Mouse (Mus musculus) limb, embryonic 10.5 days (tissue): ENCODE results near the gene Hdgfl3. TPM values are rescaled to one million over a fixed set of nuclear protein-coding genes. Genes with fewer than 3 reads are reported as not detected.
"Not testable (repeated sequence)": the region's sequence is repeated elsewhere in the genome, so short reads cannot be mapped to it uniquely, and the experiment has no call there.

Experiments used
- DNase-seq: peaks from one replicate; pipeline ENCODE4 v3.0.0-alpha.2; 2017; ENCODE audit warnings: low spot score
- H3K27ac ChIP-seq: fragments of 300-500 bp; sonication (generic); 2 replicates; pipeline ENCODE4 v1.5.1; 2016; ENCODE audit warnings: mild to moderate bottlenecking
- H3K27me3 ChIP-seq: fragments of 300-500 bp; sonication (generic); 2 replicates; pipeline ENCODE4 v1.6.1; 2016; ENCODE audit warnings: low read depth, mild to moderate bottlenecking; ENCODE audit not compliant: poor library complexity, severe bottlenecking
- H3K36me3 ChIP-seq: fragments of 300-500 bp; sonication (generic); 2 replicates; pipeline ENCODE4 v1.6.1; 2016; ENCODE audit warnings: mild to moderate bottlenecking, moderate library complexity
- H3K4me1 ChIP-seq: fragments of 300-500 bp; sonication (generic); 2 replicates; pipeline ENCODE4 v1.6.1; 2016
- H3K4me3 ChIP-seq: fragments of 300-500 bp; sonication (generic); 2 replicates; pipeline ENCODE4 v1.5.1; 2016; ENCODE audit warnings: mild to moderate bottlenecking, moderate library complexity
- H3K9me3 ChIP-seq: fragments of 300-500 bp; sonication (generic); replicated peaks from 2 replicates; pipeline ENCODE4 v1.6.1; 2016; ENCODE audit warnings: mild to moderate bottlenecking
- WGBS: fragments of 180-500 bp; shearing (Covaris S2); methylation state at CpG from one replicate; pipeline ENCODE4 v1.1.7; 2016; 5-methylcytosine and 5-hydroxymethylcytosine counted together
- polyA plus RNA-seq: library from polyadenylated mRNA; unstranded; fragments of >200 nt; fragmentation: Nextera tagmentation; extraction: Ambion mirVana; gene quantifications from 2 replicates; pipeline ENCODE4 v1.2.1, GENCODE M21; 2016

The Hdgfl3 gene
- polyA plus RNA-seq, 1 experiment from 2014 or later, result 29.8 TPM

- H3K27me3 ChIP-seq, result no peaks in the 10 kb centered on the region
- peaks cover 35% of the 10 kb centered on the region for H3K4me1 ChIP-seq
- H3K27ac ChIP-seq, result no peak overlapping the region
- DNase-seq, result no peak
- 52% methylated on average over 8 of the region's 8 CpGs for WGBS
- H3K9me3 ChIP-seq, result no peaks in the 10 kb centered on the region
- H3K36me3 ChIP-seq, result no peaks in the 10 kb centered on the region
- H3K4me3 ChIP-seq, result no peak overlapping the region
These were observed 87.3 kb downstream of the Hdgfl3 start for GRCm38 (mm10) chr7:81847010-81847409.

DNA sequence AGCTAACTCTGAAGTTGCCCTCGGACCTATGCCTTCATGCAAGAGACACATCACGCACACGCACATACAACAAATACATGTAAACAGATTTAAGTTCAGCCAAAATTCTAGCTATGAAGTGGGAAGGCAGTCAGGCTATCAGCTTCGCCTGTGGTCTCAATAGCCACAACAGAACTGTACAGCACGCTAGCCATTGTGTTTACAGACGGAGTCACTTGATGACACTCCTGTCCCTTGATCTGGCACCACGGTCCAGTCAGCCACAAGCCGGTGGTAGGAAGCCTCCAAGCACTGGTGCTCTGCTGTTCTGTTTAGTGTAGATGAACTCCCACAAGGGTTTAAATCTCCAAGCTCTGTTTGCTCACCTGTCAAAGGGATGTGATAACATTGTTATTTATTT lies 88.3 kb downstream of the Hdgfl3 start:
- H3K27ac ChIP-seq, result no peak overlapping the region

GRCm38 (mm10) chr7:81845313-81845712 lies 89.0 kb downstream of the Hdgfl3 start:
- 76% methylated on average over 3 of the region's 3 CpGs for WGBS
- Histone ChIP-seq H3K27ac (no peak overlapping the region), H3K36me3 (no peaks in the 10 kb centered on the region), H3K4me1 (peaks cover 35% of the 10 kb centered on the region), H3K4me3 (no peak overlapping the region), H3K27me3 (no peaks in the 10 kb centered on the region), H3K9me3 (no peaks in the 10 kb centered on the region)
- DNase-seq, result no peak

More for the DNA sequence above, 88.3 kb downstream of the Hdgfl3 start:
- Histone ChIP-seq H3K4me1 (peaks cover 35% of the 10 kb centered on the region), H3K36me3 (no peaks in the 10 kb centered on the region), H3K4me3 (no peak overlapping the region), H3K27me3 (no peaks in the 10 kb centered on the region), H3K9me3 (no peaks in the 10 kb centered on the region)
- WGBS, result 81% methylated on average over 8 of the region's 8 CpGs
- DNase-seq, result no peak

DNA sequence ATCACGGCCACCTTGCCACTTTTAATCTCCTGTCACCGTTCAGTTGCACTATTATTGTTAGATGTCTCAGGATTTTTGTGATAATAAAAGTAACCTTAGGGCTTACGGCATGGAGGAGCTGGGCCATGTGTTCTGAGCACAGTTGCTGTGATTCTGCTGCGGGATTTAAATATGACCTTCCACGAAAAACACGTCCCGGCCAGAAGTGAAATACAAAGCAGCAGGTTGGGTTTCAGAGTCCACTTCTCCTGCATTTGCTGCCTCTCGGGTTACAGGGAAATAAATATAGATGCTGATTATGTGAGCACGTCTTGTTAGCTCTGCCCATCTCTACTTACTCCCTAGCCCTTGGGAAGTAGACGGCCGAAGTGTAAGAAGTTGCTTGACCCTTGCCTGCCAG lies 89.5 kb downstream of the Hdgfl3 start:
- Histone ChIP-seq H3K27ac (no peak overlapping the region), H3K9me3 (no peaks in the 10 kb centered on the region), H3K36me3 (no peaks in the 10 kb centered on the region), H3K4me1 (peaks cover 35% of the 10 kb centered on the region), H3K4me3 (no peak overlapping the region), H3K27me3 (no peaks in the 10 kb centered on the region)
- no peak for DNase-seq
- WGBS, result 77% methylated on average over 11 of the region's 11 CpGs

DNA sequence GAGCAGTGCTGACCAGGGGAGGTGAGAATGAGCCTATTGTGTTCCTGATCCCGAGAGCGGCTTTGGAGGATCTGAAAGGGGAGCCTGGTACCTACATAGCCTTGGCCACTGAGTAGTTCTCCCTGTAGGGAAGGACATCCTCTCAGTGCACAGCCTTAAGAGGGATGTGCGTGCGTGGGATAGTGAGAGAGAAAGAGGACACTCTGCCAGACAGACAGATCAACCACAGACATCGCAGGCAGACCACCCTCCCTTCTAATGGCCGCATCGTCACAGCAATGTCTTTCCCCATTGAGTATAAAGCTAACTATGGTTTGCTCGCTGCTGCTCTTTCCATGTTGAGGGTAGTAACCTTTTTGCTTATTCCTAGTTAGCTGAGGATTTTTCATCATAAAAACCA lies 90.4 kb downstream of the Hdgfl3 start:
- H3K4me3 ChIP-seq, result no peak overlapping the region
- H3K9me3 ChIP-seq, result no peaks in the 10 kb centered on the region
- H3K27ac ChIP-seq, result no peak overlapping the region
- 88% methylated on average over 8 of the region's 8 CpGs for WGBS
- no peaks in the 10 kb centered on the region for H3K36me3 ChIP-seq
- peak; percentile 12 for DNase-seq
- H3K4me1 ChIP-seq, result peaks cover 35% of the 10 kb centered on the region
- no peaks in the 10 kb centered on the region for H3K27me3 ChIP-seq

- Histone ChIP-seq H3K36me3 (no peaks in the 10 kb centered on the region), H3K27ac (no peak overlapping the region), H3K4me3 (no peak overlapping the region), H3K27me3 (no peaks in the 10 kb centered on the region), H3K4me1 (peaks cover 29% of the 10 kb centered on the region), H3K9me3 (no peaks in the 10 kb centered on the region)
- no peak for DNase-seq
- 81% methylated on average over 1 of the region's 1 CpGs for WGBS
These were observed 91.3 kb downstream of the Hdgfl3 start for GRCm38 (mm10) chr7:81842998-81843397.

DNA sequence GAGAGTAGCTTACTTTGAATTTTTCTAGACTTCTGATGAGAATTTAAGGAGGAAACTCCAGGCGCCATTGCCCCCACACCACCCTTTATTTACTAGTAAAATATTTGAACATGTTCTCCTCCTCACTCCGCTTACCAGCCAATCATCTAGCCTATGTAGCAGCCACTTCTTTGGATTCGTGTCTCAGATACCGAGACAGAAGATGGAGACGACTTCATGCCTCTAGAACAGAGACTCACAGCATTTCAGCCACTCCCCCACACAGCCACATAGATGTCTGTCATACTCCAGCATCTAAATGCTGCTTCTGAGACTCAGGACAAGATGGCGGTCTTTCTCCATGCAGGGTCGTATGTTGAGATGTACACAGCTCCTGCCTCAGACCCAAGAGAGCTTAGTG lies 92.1 kb downstream of the Hdgfl3 start:
- WGBS, result 93% methylated on average over 7 of the region's 7 CpGs

GRCm38 (mm10) chr7:81841439-81841838 lies 92.8 kb downstream of the Hdgfl3 start:
- Histone ChIP-seq H3K4me1 (peaks cover 13% of the 10 kb centered on the region), H3K27ac (no peak overlapping the region), H3K27me3 (no peaks in the 10 kb centered on the region), H3K9me3 (no peaks in the 10 kb centered on the region), H3K4me3 (no peak overlapping the region), H3K36me3 (no peaks in the 10 kb centered on the region)
- WGBS, result 88% methylated on average over 6 of the region's 6 CpGs
- DNase-seq, result no peak

More for the DNA sequence above, 92.1 kb downstream of the Hdgfl3 start:
- no peak for DNase-seq
- H3K4me3 ChIP-seq, result no peak overlapping the region
- H3K9me3 ChIP-seq, result no peaks in the 10 kb centered on the region
- H3K27me3 ChIP-seq, result no peaks in the 10 kb centered on the region
- peaks cover 20% of the 10 kb centered on the region for H3K4me1 ChIP-seq
- no peaks in the 10 kb centered on the region for H3K36me3 ChIP-seq
- H3K27ac ChIP-seq, result no peak overlapping the region

DNA sequence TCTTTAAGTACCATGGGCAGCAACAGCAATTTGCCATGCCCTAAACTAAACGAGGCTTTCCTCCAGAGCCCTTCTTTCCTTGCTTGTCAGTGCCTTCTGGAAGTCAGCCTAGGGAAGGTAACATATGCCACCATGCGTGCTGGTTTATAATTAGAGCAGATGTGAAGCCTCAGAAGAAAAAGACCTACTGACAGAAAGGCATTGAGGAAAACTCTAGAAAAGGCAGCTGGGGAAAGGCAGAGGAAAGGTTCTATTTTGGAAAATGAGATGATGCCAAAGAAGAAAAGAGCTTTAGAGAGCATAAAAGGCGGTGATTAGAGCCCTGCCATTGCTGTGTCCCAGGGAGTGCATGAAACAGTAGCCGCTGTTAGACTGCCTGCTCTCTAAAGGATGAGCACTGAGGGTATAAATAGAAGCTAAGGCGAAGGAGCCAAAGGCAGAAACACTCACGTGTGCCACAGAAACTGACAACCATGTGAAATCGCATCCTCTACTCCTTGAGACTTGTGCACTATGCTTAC lies 93.6 kb downstream of the Hdgfl3 start:
- Histone ChIP-seq H3K27me3 (no peaks in the 10 kb centered on the region), H3K4me1 (peaks cover 13% of the 10 kb centered on the region), H3K9me3 (no peaks in the 10 kb centered on the region), H3K27ac (no peak overlapping the region), H3K4me3 (no peak overlapping the region), H3K36me3 (no peaks in the 10 kb centered on the region)
- 81% methylated on average over 7 of the region's 7 CpGs for WGBS
- no peak for DNase-seq

DNA sequence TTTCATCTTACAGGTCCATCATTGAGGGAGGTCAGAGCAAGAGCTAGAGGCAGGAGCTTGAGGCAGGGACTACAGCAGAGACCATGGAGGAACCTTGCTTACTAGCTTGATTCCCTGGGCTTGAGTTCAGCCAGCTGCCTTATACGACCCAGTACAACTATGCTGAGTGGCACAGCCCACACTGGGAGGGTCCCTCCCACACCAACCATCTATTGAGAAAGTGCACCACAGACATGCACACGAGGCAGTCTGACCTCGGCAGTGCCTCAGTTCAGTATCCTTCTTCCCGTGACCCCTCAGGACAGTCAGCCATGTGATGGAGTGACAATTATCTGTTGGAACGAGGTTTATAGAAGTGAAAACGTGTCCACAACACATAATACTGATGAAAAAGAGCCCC lies 94.5 kb downstream of the Hdgfl3 start:
- Histone ChIP-seq H3K27me3 (no peaks in the 10 kb centered on the region), H3K9me3 (no peaks in the 10 kb centered on the region), H3K4me1 (peaks cover 4% of the 10 kb centered on the region), H3K36me3 (no peaks in the 10 kb centered on the region), H3K4me3 (no peak overlapping the region), H3K27ac (no peak overlapping the region)
- WGBS, result 75% methylated on average over 6 of the region's 6 CpGs
- no peak for DNase-seq

- WGBS, result 87% methylated on average over 5 of the region's 5 CpGs
- H3K4me3 ChIP-seq, H3K36me3 ChIP-seq, H3K4me1 ChIP-seq, DNase-seq, H3K27me3 ChIP-seq, H3K9me3 ChIP-seq, H3K27ac ChIP-seq: not testable (repeated sequence)
These were observed 96.5 kb downstream of the Hdgfl3 start for GRCm38 (mm10) chr7:81837771-81838170.

DNA sequence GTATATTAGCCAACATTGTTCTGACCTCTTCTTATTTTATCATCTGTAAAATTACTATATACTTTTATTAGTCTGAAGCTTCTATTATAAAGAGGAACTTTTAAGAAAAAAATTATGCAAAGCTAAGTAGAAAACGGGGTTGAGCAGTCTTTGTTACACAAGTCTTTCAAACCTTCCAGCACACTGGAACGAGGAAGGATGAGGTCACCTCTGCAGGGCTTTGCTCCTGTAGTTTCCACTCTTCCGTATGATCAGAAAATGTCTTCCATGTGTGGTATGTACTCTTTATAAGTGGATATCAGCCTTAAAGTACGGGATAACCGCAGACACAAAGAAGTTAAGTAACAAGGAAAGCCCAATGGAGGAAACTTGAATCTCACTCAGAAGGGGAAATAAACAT lies 98.8 kb downstream of the Hdgfl3 start:
- WGBS, result 90% methylated on average over 5 of the region's 5 CpGs

GRCm38 (mm10) chr7:81834847-81835246 lies 99.4 kb downstream of the Hdgfl3 start:
- Histone ChIP-seq H3K36me3 (no peaks in the 10 kb centered on the region), H3K27ac (no peak overlapping the region), H3K4me1 (peaks cover 1% of the 10 kb centered on the region; the same call in 1 of the 2 replicates), H3K27me3 (no peaks in the 10 kb centered on the region), H3K9me3 (no peaks in the 10 kb centered on the region), H3K4me3 (no peak overlapping the region)
- no peak for DNase-seq

More for the DNA sequence above, 98.8 kb downstream of the Hdgfl3 start:
- no peaks in the 10 kb centered on the region for H3K36me3 ChIP-seq
- DNase-seq, result no peak
- H3K4me1 ChIP-seq, result no peaks in the 10 kb centered on the region
- no peak overlapping the region for H3K27ac ChIP-seq
- no peaks in the 10 kb centered on the region for H3K9me3 ChIP-seq
- H3K4me3 ChIP-seq, result no peak overlapping the region
- no peaks in the 10 kb centered on the region for H3K27me3 ChIP-seq
